Mouse (Mus musculus): ENCODE data around the gene Sae1.

Gene Sae1

DNA sequence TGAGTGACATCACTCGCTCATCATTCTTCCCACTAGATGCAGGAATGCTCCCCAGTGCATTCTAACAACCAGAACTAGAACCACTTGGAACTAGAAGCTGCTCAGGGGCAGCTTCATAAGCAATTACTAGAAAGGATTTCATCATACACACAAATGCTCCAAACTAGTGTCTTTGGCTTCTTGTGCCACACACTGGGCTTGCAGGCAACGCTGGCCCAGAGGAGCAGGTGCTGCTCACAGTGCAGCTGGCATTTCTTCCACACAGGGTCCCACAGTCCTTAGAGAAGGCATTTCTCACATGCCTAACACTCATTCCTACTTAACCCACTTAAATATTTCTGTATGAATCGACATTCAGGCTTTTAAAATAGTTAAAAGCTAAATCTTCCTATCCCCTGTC lies 30.0 kb downstream of the Sae1 start:
- DNase-seq (ENCODE audit: low spot score): no peak

DNA sequence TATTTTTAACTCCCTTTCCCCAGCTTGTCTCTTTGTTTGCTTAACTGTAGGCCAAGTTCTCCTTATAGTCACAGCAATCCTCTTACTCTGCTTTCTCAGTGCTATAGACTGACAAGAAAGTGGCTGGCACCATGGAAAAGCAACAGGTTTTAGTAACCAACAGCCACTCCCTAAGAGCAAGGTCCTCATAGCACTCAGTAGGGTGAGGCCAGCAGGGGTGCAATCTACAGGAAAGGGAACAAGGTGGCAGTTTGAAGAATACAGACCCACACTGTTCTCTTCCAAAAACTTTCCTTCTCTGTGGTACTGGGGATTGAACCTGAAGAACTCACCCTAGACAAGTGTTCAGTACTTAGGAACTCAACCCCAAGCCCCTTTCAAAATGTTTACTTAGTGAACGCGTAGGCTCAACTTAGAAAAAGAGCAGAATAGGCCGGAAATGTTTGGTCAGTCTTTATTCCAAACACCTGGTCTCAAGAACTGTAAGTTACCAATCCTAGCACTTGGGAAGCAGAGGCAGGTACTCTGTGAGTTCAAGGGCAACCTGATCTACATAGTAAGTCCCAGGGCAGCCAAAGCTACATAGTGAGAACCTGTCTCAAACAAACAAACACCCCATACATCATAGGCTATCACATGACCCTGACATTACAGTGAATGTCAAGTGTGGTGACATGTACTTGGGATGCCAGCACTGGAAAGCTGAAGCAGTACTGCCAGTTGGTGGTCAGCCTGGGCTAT lies 31.6 kb downstream of the Sae1 start:
- DNase-seq (ENCODE audit: low spot score): no peak

GRCm38 (mm10) chr7:16349999-16350398 lies 37.6 kb downstream of the Sae1 start:
- no peak for DNase-seq (ENCODE audit: low spot score)

- DNase-seq (ENCODE audit: low spot score): no peak
Measured at GRCm38 (mm10) chr7:16345297-16345696, 42.3 kb downstream of the Sae1 start.

DNA sequence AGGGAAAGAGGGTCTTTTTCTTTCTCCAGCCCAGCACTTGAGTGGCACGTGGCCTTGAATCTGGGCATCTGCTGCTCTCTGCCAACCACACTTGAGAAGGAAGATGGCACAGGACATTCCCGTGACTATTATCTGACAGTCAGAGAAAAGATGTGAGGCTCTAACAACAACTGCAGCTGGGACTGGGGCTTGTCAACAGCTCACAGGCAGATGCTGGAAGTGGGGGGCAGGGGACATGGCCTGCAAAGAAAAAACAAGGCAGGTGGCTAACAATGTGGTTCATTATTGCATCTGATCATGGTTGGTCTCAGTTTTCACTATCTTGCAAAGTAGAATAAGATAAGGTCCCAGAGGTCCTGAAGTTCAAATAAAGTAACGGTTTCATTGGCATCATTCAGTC lies 43.0 kb downstream of the Sae1 start:
- DNase-seq (ENCODE audit: low spot score): no peak

- DNase-seq (ENCODE audit: low spot score): no peak
Measured at GRCm38 (mm10) chr7:16337733-16338132, 49.9 kb downstream of the Sae1 start.

- DNase-seq (ENCODE audit: low spot score): no peak
Measured at GRCm38 (mm10) chr7:16329146-16329545, 58.5 kb downstream of the Sae1 start.

DNA sequence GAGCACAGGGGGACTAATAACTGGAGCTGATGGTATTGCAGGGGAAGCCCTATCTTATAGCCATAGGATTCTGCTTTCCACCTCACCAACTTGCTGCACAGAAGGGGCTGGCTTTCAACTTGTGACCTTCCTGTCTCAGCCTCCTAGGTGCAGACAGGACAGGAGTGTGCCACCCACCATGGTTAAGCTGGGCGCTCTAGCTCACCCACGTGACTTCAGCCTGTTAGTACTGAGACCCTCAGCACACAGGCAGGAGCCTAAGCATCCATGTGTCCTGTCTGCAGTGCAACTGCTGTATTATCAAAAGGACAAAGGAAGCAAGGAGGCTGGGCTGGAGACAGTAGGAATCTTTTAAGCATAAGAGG lies 61.0 kb downstream of the Sae1 start:
- DNase-seq (ENCODE audit: low spot score): no peak

- DNase-seq (ENCODE audit: low spot score): no peak
Measured at GRCm38 (mm10) chr7:16325920-16326606, 61.5 kb downstream of the Sae1 start.

DNA sequence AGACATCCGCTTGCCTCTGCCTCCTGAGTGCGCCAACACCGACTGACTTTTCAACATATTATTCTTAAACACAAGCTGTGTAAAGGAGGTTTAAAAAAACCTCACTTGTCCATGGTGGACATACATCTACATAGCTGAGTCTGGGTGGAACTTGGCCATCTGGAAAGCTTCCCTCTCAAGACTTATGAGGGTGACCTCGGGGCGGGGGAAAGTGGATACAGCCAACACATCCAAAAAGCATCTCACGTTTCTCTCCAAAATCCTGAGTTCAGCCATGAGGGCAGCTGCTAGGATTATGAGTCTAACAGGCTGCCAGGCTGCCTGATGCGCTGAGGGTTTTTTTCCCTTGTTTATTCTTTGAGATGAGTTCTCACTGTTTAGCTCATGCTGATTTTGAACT lies 62.9 kb downstream of the Sae1 start:
- no peak for DNase-seq (ENCODE audit: low spot score)

DNA sequence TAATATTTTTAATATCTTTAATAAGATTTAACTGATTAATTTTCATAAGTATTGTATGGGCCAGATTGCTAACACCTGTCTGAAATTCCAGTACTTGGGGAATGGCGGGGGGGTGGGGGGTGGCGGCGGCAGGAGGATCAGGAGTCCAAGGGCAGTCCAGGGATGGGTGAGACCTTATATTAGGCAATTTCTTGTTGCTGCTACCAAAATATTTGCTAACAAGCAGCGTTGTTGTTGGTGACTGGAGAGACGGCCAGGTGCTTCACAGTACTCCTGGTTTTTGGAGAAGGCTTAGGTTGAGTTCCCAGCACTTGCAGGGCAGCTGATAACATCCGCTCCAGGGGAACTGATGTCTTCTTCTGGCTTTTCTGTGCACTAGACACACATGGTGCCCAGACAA lies 67.1 kb downstream of the Sae1 start:
- no peak for DNase-seq (ENCODE audit: low spot score)

DNA sequence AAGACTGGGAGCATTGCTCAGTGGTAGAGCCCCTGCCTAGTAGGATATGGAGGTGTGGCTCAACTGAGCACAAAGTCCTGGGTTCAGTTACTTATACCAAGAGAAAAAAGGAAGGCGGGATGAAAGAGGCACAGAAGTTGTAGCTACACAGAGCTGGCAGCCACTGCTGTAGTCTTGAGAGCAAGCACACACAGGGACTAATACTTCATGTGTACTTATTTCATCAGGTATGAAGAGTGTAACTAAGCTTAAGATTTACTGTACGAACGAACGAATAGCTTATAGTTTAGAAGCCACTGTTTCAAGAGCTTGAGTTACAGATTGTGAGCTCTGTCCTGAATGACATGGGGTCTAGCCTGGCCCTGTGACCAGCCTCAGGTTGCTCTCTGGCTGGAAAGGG lies 68.4 kb downstream of the Sae1 start:
- no peak for DNase-seq (ENCODE audit: low spot score)

DNA sequence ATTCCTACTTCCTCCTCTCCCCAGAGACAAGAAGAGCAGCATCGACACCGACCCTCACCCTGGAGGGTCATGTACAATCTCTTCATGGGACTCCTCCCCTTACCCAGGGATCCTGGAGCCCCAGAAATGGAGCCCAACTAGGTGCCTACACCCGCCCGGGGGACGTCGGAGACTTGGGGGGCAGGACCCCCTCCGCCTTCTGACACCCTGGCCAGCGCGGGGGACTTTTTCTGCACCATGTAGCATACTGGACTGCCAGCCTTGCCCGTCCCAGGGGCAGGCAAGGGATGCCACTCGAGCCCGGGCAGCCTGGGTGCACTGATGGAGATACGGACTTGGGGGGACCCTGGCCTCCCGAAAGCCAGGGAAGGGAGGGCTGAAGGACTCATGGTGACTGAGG lies 70.5 kb downstream of the Sae1 start:
- no peak for DNase-seq (ENCODE audit: low spot score)

DNA sequence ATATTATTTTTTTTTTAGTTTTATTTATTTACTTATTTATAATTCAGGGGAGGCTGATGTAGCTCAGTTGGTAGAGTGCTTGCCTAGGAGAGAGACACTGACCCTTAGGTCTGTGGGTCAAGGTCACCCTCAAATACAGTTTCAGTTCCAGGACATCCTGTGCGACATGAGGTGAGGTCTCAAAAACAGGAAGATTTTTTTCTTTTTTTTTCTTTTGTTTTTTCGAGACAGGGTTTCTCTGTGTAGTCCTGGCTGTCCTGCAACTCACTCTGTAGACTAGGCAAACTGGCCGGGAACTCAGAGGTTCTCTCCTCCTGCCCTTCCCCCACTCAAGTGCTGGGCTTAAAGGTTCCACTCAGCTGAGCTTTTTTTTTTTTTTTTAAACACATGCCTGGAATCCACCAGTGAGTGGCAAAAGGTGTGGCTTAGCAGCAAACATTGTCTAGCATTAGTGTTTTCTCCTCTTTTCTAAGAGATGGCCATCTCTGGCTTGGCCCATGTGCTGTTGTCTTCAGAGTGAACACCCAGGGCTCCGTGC lies 72.3 kb downstream of the Sae1 start:
- no peak for DNase-seq (ENCODE audit: low spot score)

- no peak for DNase-seq (ENCODE audit: low spot score)
Measured at GRCm38 (mm10) chr7:16314221-16314775, 73.3 kb downstream of the Sae1 start.

- peak; percentile 79 for DNase-seq (ENCODE audit: low spot score)
Measured at GRCm38 (mm10) chr7:16313481-16314220, 74.0 kb downstream of the Sae1 start.

DNA sequence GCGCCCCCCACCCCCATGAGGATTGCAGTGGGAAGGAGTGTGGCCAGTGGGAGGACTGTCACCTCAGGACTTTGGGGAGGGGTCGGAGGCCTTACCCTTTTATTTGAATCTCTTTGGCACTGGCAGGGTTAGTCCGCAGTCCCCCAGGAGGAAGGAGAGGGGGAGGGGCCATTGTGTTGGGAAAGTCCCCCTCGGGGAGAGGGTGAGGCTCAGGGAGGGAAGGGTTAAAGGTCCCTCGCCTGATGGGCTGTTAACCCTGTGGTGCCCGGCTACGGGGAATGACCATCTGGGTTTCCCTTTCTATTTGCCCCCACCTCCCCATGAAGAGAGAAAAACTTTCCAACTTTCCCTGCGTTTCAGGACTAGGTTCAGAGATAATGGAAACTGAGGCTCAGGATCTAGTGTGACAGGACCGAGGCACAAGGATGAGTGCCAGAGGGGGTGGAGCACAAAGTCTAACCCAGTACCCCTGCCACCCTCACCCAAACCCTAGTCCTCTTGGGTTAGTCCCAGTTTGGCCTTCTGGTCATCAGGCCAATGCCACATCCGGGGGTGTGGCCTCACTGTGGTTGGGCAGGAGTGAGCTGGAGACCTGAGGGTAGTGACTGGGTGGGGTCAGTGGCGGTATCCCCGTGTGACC lies 74.8 kb downstream of the Sae1 start:
- peak; percentile 57 for DNase-seq (ENCODE audit: low spot score)

DNA sequence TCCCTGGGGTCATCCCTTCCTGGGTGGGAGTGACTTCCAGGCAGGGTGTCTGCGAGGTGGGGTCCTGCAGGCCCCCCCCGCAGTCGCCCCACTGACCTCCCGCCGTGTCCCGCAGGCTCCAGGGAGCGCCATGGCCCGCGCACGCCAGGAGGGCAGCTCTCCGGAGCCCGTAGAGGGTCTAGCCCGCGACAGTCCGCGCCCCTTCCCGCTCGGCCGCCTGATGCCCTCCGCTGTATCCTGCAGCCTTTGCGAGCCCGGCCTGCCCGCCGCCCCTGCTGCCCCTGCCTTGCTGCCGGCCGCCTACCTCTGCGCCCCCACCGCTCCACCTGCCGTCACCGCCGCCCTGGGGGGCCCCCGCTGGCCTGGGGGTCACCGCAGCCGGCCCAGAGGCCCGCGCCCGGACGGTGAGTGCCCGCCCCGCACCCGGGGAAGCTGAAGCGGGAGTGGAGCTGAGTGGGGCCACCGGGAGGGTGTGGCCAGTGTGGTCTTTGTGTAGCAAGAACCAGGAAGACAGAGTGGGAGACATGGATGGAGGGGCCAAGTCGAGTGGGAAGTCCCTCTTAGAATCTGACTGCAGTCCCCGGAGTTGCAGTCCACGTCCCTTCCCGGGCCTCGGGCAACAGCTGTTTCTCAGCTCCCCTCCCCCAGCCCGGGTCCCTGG lies 75.5 kb downstream of the Sae1 start:
- peak; percentile 36 for DNase-seq (ENCODE audit: low spot score)

GRCm38 (mm10) chr7:16311453-16312004 lies 76.1 kb downstream of the Sae1 start:
- peak; percentile 20 for DNase-seq (ENCODE audit: low spot score)

DNA sequence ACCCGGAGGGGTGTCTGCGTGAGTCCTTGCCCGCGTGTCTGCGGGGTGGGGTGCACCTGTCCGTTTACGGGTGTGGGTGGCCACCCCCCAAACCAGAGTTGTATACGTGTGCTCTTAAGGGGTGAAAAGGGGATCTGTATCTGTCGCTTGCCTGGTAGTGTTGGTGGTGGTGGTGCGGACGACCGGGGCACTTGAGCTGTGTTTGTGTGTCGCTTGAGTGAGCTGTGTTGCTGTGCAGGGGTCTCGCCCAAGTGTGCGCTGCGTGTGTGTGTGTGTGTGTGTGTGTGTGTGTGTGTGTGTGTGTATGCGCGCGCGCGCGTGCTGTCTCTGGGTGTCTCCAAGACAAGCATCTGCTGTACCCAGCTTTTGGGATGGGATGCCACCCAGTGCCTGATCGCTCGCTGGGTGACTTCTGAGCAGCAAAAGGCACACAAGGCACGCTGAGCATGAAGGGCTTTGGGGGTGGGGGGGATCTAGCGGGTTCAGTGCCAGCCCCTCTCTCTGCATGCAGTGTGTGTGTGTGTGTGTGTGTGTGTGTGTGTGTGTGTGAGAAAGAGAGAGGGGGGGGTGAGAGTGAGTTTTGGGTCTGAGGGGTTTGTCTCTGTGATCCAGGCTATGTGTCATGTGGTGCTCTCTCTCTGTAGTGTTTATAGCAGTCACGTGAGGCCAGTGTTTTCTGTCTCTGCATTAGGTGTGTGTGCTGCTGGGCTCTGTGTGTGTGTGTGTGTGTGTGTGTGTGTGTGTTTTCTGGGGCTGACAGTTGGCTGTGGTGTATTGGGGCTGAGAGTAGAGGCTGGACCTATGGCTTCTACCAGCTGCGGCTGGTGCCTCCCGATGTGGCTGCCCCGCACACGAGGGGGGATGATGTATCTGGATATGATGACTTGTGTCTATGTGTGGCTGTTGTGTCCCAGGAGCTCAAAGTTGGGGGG lies 76.8 kb downstream of the Sae1 start:
- DNase-seq (ENCODE audit: low spot score): no peak
